Mouse (Mus musculus): ENCODE results near the gene Rhox4d.
"Not testable (repeated sequence)": the region's sequence is repeated elsewhere in the genome, so short reads cannot be mapped to it uniquely, and the experiment has no call there.

Gene Rhox4d

GRCm38 (mm10) chrX:37514059-37514458, at the start of gene Rhox4d:
Gene Rhox4d, plus strand, starts transcription at chrX:37514359.
- not testable (repeated sequence) for DNase-seq (ENCODE audit: extremely low read depth, low read depth, low spot score)

- DNase-seq (ENCODE audit: extremely low read depth, low read depth, low spot score), result not testable (repeated sequence)
Observed at GRCm38 (mm10) chrX:37480037-37480436, 34.1 kb upstream of the Rhox4d start, which contains the start of gene Rhox4c. Gene Rhox4c, plus strand, starts transcription at chrX:37480337.

DNA sequence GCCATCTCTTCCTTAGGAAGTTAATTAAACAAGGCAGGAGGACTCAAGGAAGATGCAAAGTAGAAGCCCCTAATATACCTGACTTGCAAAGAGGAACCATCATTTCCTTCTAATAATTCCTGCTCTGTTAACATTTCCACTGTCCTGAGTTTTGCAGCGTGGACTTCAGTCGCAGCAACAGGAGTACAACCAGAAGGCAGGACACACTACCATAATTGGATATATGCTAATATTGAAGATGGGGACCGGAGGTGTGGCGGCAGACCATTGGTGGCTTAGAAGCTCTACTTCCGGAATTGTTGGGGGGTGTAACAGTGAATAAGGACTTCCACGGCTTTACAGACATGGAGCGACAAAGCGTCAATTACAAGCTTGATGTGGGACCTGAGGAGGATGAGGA, 16.0 kb downstream of the Rhox4d start, which contains the start of gene Rhox2e:
Gene Rhox2e (plus strand): TSS at position 301 of the 400 bp plus-strand sequence.
- DNase-seq (ENCODE audit: extremely low read depth, low read depth, low spot score), result not testable (repeated sequence)

GRCm38 (mm10) chrX:37541719-37542118, 27.6 kb downstream of the Rhox4d start, which contains the start of gene Rhox3e:
Gene Rhox3e, plus strand, starts transcription at chrX:37542019.
- DNase-seq (ENCODE audit: extremely low read depth, low read depth, low spot score), result not testable (repeated sequence)

DNA sequence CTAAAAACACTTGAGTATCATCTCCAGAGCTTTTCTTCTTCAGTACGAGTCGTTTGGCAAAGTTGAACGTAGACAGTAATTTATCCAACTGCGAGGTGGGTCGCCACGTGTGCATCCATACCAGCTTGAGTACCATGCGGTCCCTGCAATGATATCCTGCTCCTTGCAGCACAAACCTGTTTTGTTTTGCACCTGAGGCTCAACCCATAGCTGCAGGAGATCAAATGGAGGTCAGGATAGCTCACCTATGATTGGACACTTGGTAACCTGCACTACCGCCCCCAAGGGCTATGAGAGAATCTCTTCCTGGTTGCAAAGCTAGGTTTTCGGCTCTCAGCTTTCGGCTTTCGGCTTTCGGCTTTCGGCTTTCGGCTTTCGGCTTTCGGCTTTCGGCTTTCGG, 43.0 kb downstream of the Rhox4d start, which contains the start of gene Rhox4e:
Gene Rhox4e (plus strand): TSS at position 301 of the 400 bp plus-strand sequence.
- DNase-seq (ENCODE audit: extremely low read depth, low read depth, low spot score), result not testable (repeated sequence)
